Mouse (Mus musculus): ENCODE data around the gene Zswim4. TPM values are rescaled to one million over a fixed set of nuclear protein-coding genes. Genes with fewer than 3 reads are reported as not detected.
"Not testable (repeated sequence)": the region's sequence is repeated elsewhere in the genome, so short reads cannot be mapped to it uniquely, and the experiment has no call there.

Gene Zswim4
- 9.3 and 9.5 TPM in 2 replicates for polyA plus RNA-seq (2014; fragmentation: Nextera tagmentation; extraction: Ambion mirVana)

GRCm38 (mm10) chr8:84236998-84237473 is at the start of gene Zswim4:
Zswim4 (minus strand) TSS chr8:84237055.
- 0% methylated on average over 35 of the region's 35 CpGs for WGBS
- Histone ChIP-seq H3K27ac (ENCODE audit: low read length) (peak within 1 kb of the TSS; percentile 61; the same call in 1 of the 2 replicates), H3K36me3 (ENCODE audit: control insufficient read depth, insufficient read depth, low read length) (0 out of 2 replicates have a peak, but pooled peaks cover 4% of the 10 kb centered on the region), H3K9ac (replicated peaks; ENCODE audit: low read depth, low read length) (peak within 1 kb of the TSS; percentile 79), H3K9me3 (ENCODE audit: control insufficient read depth, low read depth, low read length) (no peaks in the 10 kb centered on the region), H3K4me3 (ENCODE audit: low read depth, low read length) (peak within 1 kb of the TSS; percentile 89), H3K27me3 (ENCODE audit: control insufficient read depth, insufficient read depth, low read length) (no peaks in the 10 kb centered on the region), H3K4me2 (replicated peaks; ENCODE audit: low read depth, low read length) (peak within 1 kb of the TSS; percentile 89), H3K4me1 (ENCODE audit: control insufficient read depth, insufficient read depth, low read length) (peaks cover 16% of the 10 kb centered on the region; the same call in 1 of the 2 replicates)
- peak; percentile 98 for ATAC-seq (ENCODE audit: insufficient number of reproducible peaks, insufficient read depth, low FRiP score, low read depth)

- not testable (repeated sequence) for H3K9me3 ChIP-seq (ENCODE audit: control insufficient read depth, low read depth, low read length); H3K27ac ChIP-seq (ENCODE audit: low read length); ATAC-seq (ENCODE audit: insufficient number of reproducible peaks, insufficient read depth, low FRiP score, low read depth); H3K4me3 ChIP-seq (ENCODE audit: low read depth, low read length); H3K27me3 ChIP-seq (ENCODE audit: control insufficient read depth, insufficient read depth, low read length); H3K4me2 ChIP-seq (replicated peaks; ENCODE audit: low read depth, low read length); H3K9ac ChIP-seq (replicated peaks; ENCODE audit: low read depth, low read length); H3K4me1 ChIP-seq (ENCODE audit: control insufficient read depth, insufficient read depth, low read length); H3K36me3 ChIP-seq (ENCODE audit: control insufficient read depth, insufficient read depth, low read length)
- WGBS: 50% methylated on average over 5 of the region's 5 CpGs
Measured at GRCm38 (mm10) chr8:84285665-84286064, 48.8 kb upstream of the Zswim4 start.

GRCm38 (mm10) chr8:84284608-84285063 is 47.8 kb upstream of the Zswim4 start:
- WGBS: 6% methylated on average over 9 of the region's 9 CpGs
- peak overlapping the region; percentile 36 for H3K4me2 ChIP-seq (replicated peaks; ENCODE audit: low read depth, low read length)
- H3K36me3 ChIP-seq (ENCODE audit: control insufficient read depth, insufficient read depth, low read length): no peaks in the 10 kb centered on the region
- no peak; the same call in 1 of the 2 replicates for ATAC-seq (ENCODE audit: insufficient number of reproducible peaks, insufficient read depth, low FRiP score, low read depth)
- H3K9me3 ChIP-seq (ENCODE audit: control insufficient read depth, low read depth, low read length): no peaks in the 10 kb centered on the region
- peak overlapping the region; percentile 45; the same call in 1 of the 2 replicates for H3K27ac ChIP-seq (ENCODE audit: low read length)
- peaks cover 4% of the 10 kb centered on the region; the same call in 1 of the 2 replicates for H3K4me1 ChIP-seq (ENCODE audit: control insufficient read depth, insufficient read depth, low read length)
- H3K9ac ChIP-seq (replicated peaks; ENCODE audit: low read depth, low read length): no peak overlapping the region
- H3K27me3 ChIP-seq (ENCODE audit: control insufficient read depth, insufficient read depth, low read length): no peaks in the 10 kb centered on the region
- H3K4me3 ChIP-seq (ENCODE audit: low read depth, low read length): peak overlapping the region; percentile 13; the same call in 1 of the 2 replicates

- WGBS: 74% methylated on average over 10 of the region's 10 CpGs
Measured at GRCm38 (mm10) chr8:84280777-84281176, 43.9 kb upstream of the Zswim4 start.

GRCm38 (mm10) chr8:84276447-84276846 is 39.6 kb upstream of the Zswim4 start:
- Histone ChIP-seq H3K9me3 (ENCODE audit: control insufficient read depth, low read depth, low read length) (no peaks in the 10 kb centered on the region), H3K36me3 (ENCODE audit: control insufficient read depth, insufficient read depth, low read length) (no peaks in the 10 kb centered on the region), H3K4me1 (ENCODE audit: control insufficient read depth, insufficient read depth, low read length) (no peaks in the 10 kb centered on the region), H3K4me3 (ENCODE audit: low read depth, low read length) (no peak overlapping the region), H3K27ac (ENCODE audit: low read length) (no peak overlapping the region), H3K27me3 (ENCODE audit: control insufficient read depth, insufficient read depth, low read length) (no peaks in the 10 kb centered on the region), H3K4me2 (replicated peaks; ENCODE audit: low read depth, low read length) (no peak overlapping the region), H3K9ac (replicated peaks; ENCODE audit: low read depth, low read length) (no peak overlapping the region)
- no peak for ATAC-seq (ENCODE audit: insufficient number of reproducible peaks, insufficient read depth, low FRiP score, low read depth)
- 65% methylated on average over 1 of the region's 1 CpGs for whole genome bisulfite sequencing

More at GRCm38 (mm10) chr8:84280777-84281176, 43.9 kb upstream of the Zswim4 start:
- Histone ChIP-seq H3K9ac (replicated peaks; ENCODE audit: low read depth, low read length) (no peak overlapping the region), H3K36me3 (ENCODE audit: control insufficient read depth, insufficient read depth, low read length) (no peaks in the 10 kb centered on the region), H3K4me3 (ENCODE audit: low read depth, low read length) (no peak overlapping the region), H3K4me1 (ENCODE audit: control insufficient read depth, insufficient read depth, low read length) (peaks cover 4% of the 10 kb centered on the region; the same call in 1 of the 2 replicates), H3K9me3 (ENCODE audit: control insufficient read depth, low read depth, low read length) (no peaks in the 10 kb centered on the region), H3K4me2 (replicated peaks; ENCODE audit: low read depth, low read length) (no peak overlapping the region), H3K27me3 (ENCODE audit: control insufficient read depth, insufficient read depth, low read length) (no peaks in the 10 kb centered on the region), H3K27ac (ENCODE audit: low read length) (no peak overlapping the region)
- no peak for ATAC-seq (ENCODE audit: insufficient number of reproducible peaks, insufficient read depth, low FRiP score, low read depth)

GRCm38 (mm10) chr8:84273968-84274367 is 37.1 kb upstream of the Zswim4 start:
- no peaks in the 10 kb centered on the region for H3K9me3 ChIP-seq (ENCODE audit: control insufficient read depth, low read depth, low read length)
- no peak overlapping the region for H3K4me2 ChIP-seq (replicated peaks; ENCODE audit: low read depth, low read length)
- H3K4me1 ChIP-seq (ENCODE audit: control insufficient read depth, insufficient read depth, low read length): peaks cover 6% of the 10 kb centered on the region; the same call in 1 of the 2 replicates
- H3K36me3 ChIP-seq (ENCODE audit: control insufficient read depth, insufficient read depth, low read length): no peaks in the 10 kb centered on the region
- H3K27ac ChIP-seq (ENCODE audit: low read length): no peak overlapping the region
- 80% methylated on average over 3 of the region's 3 CpGs for WGBS
- ATAC-seq (ENCODE audit: insufficient number of reproducible peaks, insufficient read depth, low FRiP score, low read depth): no peak
- H3K4me3 ChIP-seq (ENCODE audit: low read depth, low read length): no peak overlapping the region
- no peaks in the 10 kb centered on the region for H3K27me3 ChIP-seq (ENCODE audit: control insufficient read depth, insufficient read depth, low read length)
- no peak overlapping the region for H3K9ac ChIP-seq (replicated peaks; ENCODE audit: low read depth, low read length)

GRCm38 (mm10) chr8:84272302-84272701 is 35.4 kb upstream of the Zswim4 start:
- ATAC-seq (ENCODE audit: insufficient number of reproducible peaks, insufficient read depth, low FRiP score, low read depth): no peak
- Histone ChIP-seq H3K9ac (replicated peaks; ENCODE audit: low read depth, low read length) (no peak overlapping the region), H3K27me3 (ENCODE audit: control insufficient read depth, insufficient read depth, low read length) (no peaks in the 10 kb centered on the region), H3K27ac (ENCODE audit: low read length) (no peak overlapping the region), H3K36me3 (ENCODE audit: control insufficient read depth, insufficient read depth, low read length) (no peaks in the 10 kb centered on the region; the same call in 1 of the 2 replicates), H3K4me3 (ENCODE audit: low read depth, low read length) (no peak overlapping the region), H3K4me2 (replicated peaks; ENCODE audit: low read depth, low read length) (no peak overlapping the region), H3K9me3 (ENCODE audit: control insufficient read depth, low read depth, low read length) (no peaks in the 10 kb centered on the region), H3K4me1 (ENCODE audit: control insufficient read depth, insufficient read depth, low read length) (peaks cover 6% of the 10 kb centered on the region; the same call in 1 of the 2 replicates)
- WGBS: 76% methylated on average over 4 of the region's 4 CpGs

- Histone ChIP-seq H3K4me1 (ENCODE audit: control insufficient read depth, insufficient read depth, low read length) (peaks cover 6% of the 10 kb centered on the region; the same call in 1 of the 2 replicates), H3K9ac (replicated peaks; ENCODE audit: low read depth, low read length) (peak within 1 kb of the TSS; percentile 72), H3K4me3 (ENCODE audit: low read depth, low read length) (peak within 1 kb of the TSS; percentile 80), H3K27ac (ENCODE audit: low read length) (no peak within 1 kb of the TSS; the same call in 1 of the 2 replicates), H3K36me3 (ENCODE audit: control insufficient read depth, insufficient read depth, low read length) (peaks cover 8% of the 10 kb centered on the region), H3K9me3 (ENCODE audit: control insufficient read depth, low read depth, low read length) (no peaks in the 10 kb centered on the region), H3K4me2 (replicated peaks; ENCODE audit: low read depth, low read length) (peak within 1 kb of the TSS; percentile 66), H3K27me3 (ENCODE audit: control insufficient read depth, insufficient read depth, low read length) (no peaks in the 10 kb centered on the region)
- WGBS: under 1% methylated on average over 44 of the region's 44 CpGs
- peak; percentile 100 for ATAC-seq (ENCODE audit: insufficient number of reproducible peaks, insufficient read depth, low FRiP score, low read depth)
Measured at GRCm38 (mm10) chr8:84269950-84270773, 33.3 kb upstream of the Zswim4 start, which contains the start of gene Ccdc130. Ccdc130 (minus strand) TSS chr8:84270380.
